Mouse (Mus musculus): ENCODE data around the gene Ankrd9. TPM values are rescaled to one million over a fixed set of nuclear protein-coding genes. Genes with fewer than 3 reads are reported as not detected.

Gene Ankrd9
- polyA plus RNA-seq, 1 experiment from 2014 or later = 9.9 TPM

GRCm38 (mm10) chr12:110965500-110965899 lies 13.3 kb downstream of the Ankrd9 start:
- in situ Hi-C loops (cut with MboI; ENCODE audit: low pct_unique_long_range_greater_than_20kb) = no loop called here
- H3K27me3 ChIP-seq = no peaks in the 10 kb centered on the region
- CTCF ChIA-PET = interaction anchor here (1.2 kb wide), 1 partner anchor 26 kb away, joined by 3 read pairs; no protein-coding TSS in a partner anchor
- TF ChIP-seq CTCF (IDR thresholded peaks at IDR 0.05) = no peak
- DNase-seq (ENCODE audit: low read depth, low spot score) (no peak), ATAC-seq (no peak)
- POLR2A ChIA-PET = interaction anchor here (0.7 kb wide), 1 partner anchor 56 kb away, joined by 4 read pairs; no protein-coding TSS in a partner anchor

GRCm38 (mm10) chr12:110961973-110962372 lies 16.9 kb downstream of the Ankrd9 start:
- TF ChIP-seq CTCF (IDR thresholded peaks at IDR 0.05) = no peak
- in situ Hi-C loops (cut with MboI; ENCODE audit: low pct_unique_long_range_greater_than_20kb) = no loop called here
- CTCF ChIA-PET = interaction anchor here (0.9 kb wide), 1 partner anchor 25 kb away, joined by 3 read pairs; no protein-coding TSS in a partner anchor
- no peaks in the 10 kb centered on the region for H3K27me3 ChIP-seq
- ATAC-seq (no peak), DNase-seq (ENCODE audit: low read depth, low spot score) (no peak)
- POLR2A ChIA-PET = no interaction called here

GRCm38 (mm10) chr12:110954351-110954991 lies 24.4 kb downstream of the Ankrd9 start:
- ATAC-seq (no peak), DNase-seq (ENCODE audit: low read depth, low spot score) (no peak)
- in situ Hi-C loops (cut with MboI; ENCODE audit: low pct_unique_long_range_greater_than_20kb) = no loop called here
- CTCF ChIA-PET = interaction anchor here (0.9 to 1.5 kb wide), 2 partner anchors 24 to 37 kb away, joined by 3 to 5 read pairs; partner anchors contain the start of gene Ankrd9
- TF ChIP-seq CTCF (IDR thresholded peaks at IDR 0.05) = no peak
- no peaks in the 10 kb centered on the region for H3K27me3 ChIP-seq
- POLR2A ChIA-PET = no interaction called here

GRCm38 (mm10) chr12:110953900-110954299 lies 24.9 kb downstream of the Ankrd9 start:
- no peaks in the 10 kb centered on the region for H3K27me3 ChIP-seq
- DNase-seq (ENCODE audit: low read depth, low spot score) = no peak
- CTCF ChIA-PET = interaction anchor here (0.9 to 1.5 kb wide), 2 partner anchors 24 to 38 kb away, joined by 3 to 5 read pairs; partner anchors contain the start of gene Ankrd9
- no peak for TF ChIP-seq CTCF (IDR thresholded peaks at IDR 0.05)
- ATAC-seq = no peak
- in situ Hi-C loops (cut with MboI; ENCODE audit: low pct_unique_long_range_greater_than_20kb) = no loop called here
- POLR2A ChIA-PET = no interaction called here

GRCm38 (mm10) chr12:110953443-110953842 lies 25.4 kb downstream of the Ankrd9 start:
- ChIA-PET CTCF (interaction anchor here (1.5 kb wide), 1 partner anchor 38 kb away, joined by 5 read pairs; no protein-coding TSS in a partner anchor), POLR2A (no interaction called here)
- DNase-seq (ENCODE audit: low read depth, low spot score) = no peak
- in situ Hi-C loops (cut with MboI; ENCODE audit: low pct_unique_long_range_greater_than_20kb) = no loop called here
- no peak for ATAC-seq
- no peaks in the 10 kb centered on the region for H3K27me3 ChIP-seq
- TF ChIP-seq CTCF (IDR thresholded peaks at IDR 0.05) = no peak

- no peak for TF ChIP-seq CTCF (IDR thresholded peaks at IDR 0.05)
- POLR2A ChIA-PET = no interaction called here
- ATAC-seq = no peak
- no peaks in the 10 kb centered on the region for H3K27me3 ChIP-seq
- CTCF ChIA-PET = no interaction called here
- in situ Hi-C loops (cut with MboI; ENCODE audit: low pct_unique_long_range_greater_than_20kb) = no loop called here
- no peak for DNase-seq (ENCODE audit: low read depth, low spot score)
These were observed 26.0 kb downstream of the Ankrd9 start for GRCm38 (mm10) chr12:110952628-110953385.

- TF ChIP-seq CTCF (IDR thresholded peaks at IDR 0.05) = no peak
These were observed 27.6 kb downstream of the Ankrd9 start for GRCm38 (mm10) chr12:110951236-110951635.

GRCm38 (mm10) chr12:110950151-110950550 lies 28.7 kb downstream of the Ankrd9 start:
- in situ Hi-C loops (cut with MboI; ENCODE audit: low pct_unique_long_range_greater_than_20kb) = no loop called here
- no peak for DNase-seq (ENCODE audit: low read depth, low spot score)
- CTCF ChIA-PET = no interaction called here
- no peak for TF ChIP-seq CTCF (IDR thresholded peaks at IDR 0.05)
- no peaks in the 10 kb centered on the region for H3K27me3 ChIP-seq
- no peak for ATAC-seq
- POLR2A ChIA-PET = no interaction called here

More at GRCm38 (mm10) chr12:110951236-110951635, 27.6 kb downstream of the Ankrd9 start:
- DNase-seq (ENCODE audit: low read depth, low spot score) (no peak), ATAC-seq (no peak)
- ChIA-PET CTCF (no interaction called here), POLR2A (interaction anchor here (0.8 to 0.9 kb wide), 2 partner anchors 12 to 14 kb away, joined by 3 read pairs; no protein-coding TSS in a partner anchor)
- H3K27me3 ChIP-seq = no peaks in the 10 kb centered on the region
- in situ Hi-C loops (cut with MboI; ENCODE audit: low pct_unique_long_range_greater_than_20kb) = no loop called here

- ChIA-PET POLR2A (no interaction called here), CTCF (interaction anchor here (4.4 kb wide), 1 partner anchor 13 kb away, joined by 27 read pairs; no protein-coding TSS in a partner anchor)
- ATAC-seq (no peak), DNase-seq (ENCODE audit: low read depth, low spot score) (no peak)
- TF ChIP-seq CTCF (IDR thresholded peaks at IDR 0.05) = no peak
- H3K27me3 ChIP-seq = no peaks in the 10 kb centered on the region
- in situ Hi-C loops (cut with MboI; ENCODE audit: low pct_unique_long_range_greater_than_20kb) = no loop called here
These were observed 29.4 kb downstream of the Ankrd9 start for GRCm38 (mm10) chr12:110949410-110949809.

- ATAC-seq = no peak
- POLR2A ChIA-PET = no interaction called here
- H3K27me3 ChIP-seq = no peaks in the 10 kb centered on the region
- CTCF ChIA-PET = interaction anchor here (0.7 to 4.4 kb wide), 2 partner anchors 13 to 43 kb away, joined by 3 to 27 read pairs; no protein-coding TSS in a partner anchor
- DNase-seq (ENCODE audit: low read depth, low spot score) = no peak
- no peak for TF ChIP-seq CTCF (IDR thresholded peaks at IDR 0.05)
- in situ Hi-C loops (cut with MboI; ENCODE audit: low pct_unique_long_range_greater_than_20kb) = no loop called here
These were observed 30.0 kb downstream of the Ankrd9 start for GRCm38 (mm10) chr12:110948910-110949201.
